Mouse (Mus musculus) heart, postnatal 0 days (tissue): ENCODE data around the gene Olfr680-ps1.

Experiments
- CTCF ChIP-seq: IDR thresholded peaks from 2 replicates; pipeline ENCODE4 v1.5.1; 2016; ENCODE audit warnings: antibody characterized with exemption, control low read depth, low read depth
- EP300 ChIP-seq: IDR thresholded peaks from 2 replicates; pipeline ENCODE4 v1.6.1; 2016; ENCODE audit warnings: antibody characterized with exemption, low read depth

GRCm38 (mm10) chr7:105080905-105081304 lies 11.7 kb downstream of the Olfr680-ps1 start, which contains the start of gene Olfr679:
- TF ChIP-seq CTCF (no peak), EP300 (no peak)
